Mouse (Mus musculus): Measurements from ENCODE around the gene Spag9. TPM values are rescaled to one million over a fixed set of nuclear protein-coding genes. Genes with fewer than 3 reads are reported as not detected.
"Not testable (repeated sequence)": the region's sequence is repeated elsewhere in the genome, so short reads cannot be mapped to it uniquely, and the experiment has no call there.

Spag9 gene
- polyA plus RNA-seq, 1 experiment, result 19.1 TPM

DNA sequence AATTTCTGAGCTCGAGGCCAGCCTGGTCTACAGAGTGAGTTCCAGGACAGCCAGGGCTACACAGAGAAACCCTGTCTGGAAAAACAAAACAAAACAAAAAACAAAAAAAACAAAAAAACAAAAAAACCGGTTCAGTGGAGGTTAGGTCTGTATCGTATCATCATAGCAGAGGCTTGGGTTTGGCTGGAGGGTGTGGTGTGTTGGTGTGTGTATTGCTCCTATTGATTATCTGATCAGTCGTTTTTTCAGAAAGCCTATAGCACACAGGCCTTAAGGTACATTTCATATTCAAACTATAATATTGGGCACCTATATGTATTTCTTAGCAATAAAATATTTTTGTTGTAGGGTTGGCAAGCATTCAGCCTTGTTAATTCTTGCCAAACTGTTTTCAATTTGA, 36.2 kb downstream of the Spag9 start:
- 86% methylated on average over 4 of the region's 4 CpGs for WGBS
- DNase-seq, result no peak
- H3K27ac ChIP-seq (ENCODE audit: insufficient read depth, low read depth, low read length), result no peak overlapping the region
- H3K4me3 ChIP-seq (ENCODE audit: insufficient read depth, low read depth, low read length), result no peak overlapping the region
- no peaks in the 10 kb centered on the region for H3K27me3 ChIP-seq (replicated peaks; ENCODE audit: control insufficient read depth, insufficient read depth, low read length)
- H3K36me3 ChIP-seq (ENCODE audit: control insufficient read depth, insufficient read depth, low read length), result no peaks in the 10 kb centered on the region
- TF ChIP-seq CTCF (conservative IDR thresholded peaks at IDR 0.05; ENCODE audit: insufficient read depth, insufficient read length, low read depth, low read length) (no peak), POLR2A (IDR thresholded peaks at IDR 0.05; ENCODE audit: low read depth, low read length) (no peak)
- H3K4me1 ChIP-seq (ENCODE audit: control insufficient read depth, insufficient read depth, low read length), result peaks cover 6% of the 10 kb centered on the region; the same call in 1 of the 2 replicates

DNA sequence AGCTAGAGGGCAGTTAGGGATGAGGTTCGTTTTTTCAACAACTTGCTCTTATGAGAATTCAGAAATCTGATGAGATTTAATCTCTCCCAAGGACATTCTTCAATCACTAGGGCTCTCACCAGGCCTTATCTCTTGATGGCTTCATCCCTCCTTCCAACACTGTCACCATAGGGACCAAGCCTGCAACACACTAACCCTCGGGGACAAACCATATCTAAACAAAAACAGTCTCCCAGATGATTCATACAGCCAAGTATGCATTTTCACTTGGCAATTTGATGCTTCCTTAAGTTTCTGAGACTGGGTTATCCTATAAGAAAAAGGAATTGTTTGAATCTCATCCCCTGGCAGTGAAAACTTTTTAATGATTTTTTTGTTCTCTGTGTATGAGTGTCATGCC, 37.1 kb downstream of the Spag9 start:
- WGBS, result 57% methylated on average over 2 of the region's 2 CpGs
- no peak for DNase-seq

GRCm38 (mm10) chr11:94035974-94036373, 40.1 kb downstream of the Spag9 start:
- 41% methylated on average over 2 of the region's 2 CpGs for WGBS
- Histone ChIP-seq H3K4me3 (ENCODE audit: insufficient read depth, low read depth, low read length) (no peak overlapping the region), H3K27ac (ENCODE audit: insufficient read depth, low read depth, low read length) (no peak overlapping the region), H3K4me1 (ENCODE audit: control insufficient read depth, insufficient read depth, low read length) (peaks cover 6% of the 10 kb centered on the region; the same call in 1 of the 2 replicates), H3K36me3 (ENCODE audit: control insufficient read depth, insufficient read depth, low read length) (no peaks in the 10 kb centered on the region), H3K27me3 (replicated peaks; ENCODE audit: control insufficient read depth, insufficient read depth, low read length) (no peaks in the 10 kb centered on the region)
- TF ChIP-seq CTCF (conservative IDR thresholded peaks at IDR 0.05; ENCODE audit: insufficient read depth, insufficient read length, low read depth, low read length) (no peak), POLR2A (IDR thresholded peaks at IDR 0.05; ENCODE audit: low read depth, low read length) (no peak)
- no peak for DNase-seq

More for the DNA sequence above, 37.1 kb downstream of the Spag9 start:
- TF ChIP-seq POLR2A (IDR thresholded peaks at IDR 0.05; ENCODE audit: low read depth, low read length) (no peak), CTCF (conservative IDR thresholded peaks at IDR 0.05; ENCODE audit: insufficient read depth, insufficient read length, low read depth, low read length) (no peak)
- Histone ChIP-seq H3K4me1 (ENCODE audit: control insufficient read depth, insufficient read depth, low read length) (peaks cover 6% of the 10 kb centered on the region; the same call in 1 of the 2 replicates), H3K27me3 (replicated peaks; ENCODE audit: control insufficient read depth, insufficient read depth, low read length) (no peaks in the 10 kb centered on the region), H3K27ac (ENCODE audit: insufficient read depth, low read depth, low read length) (no peak overlapping the region), H3K4me3 (ENCODE audit: insufficient read depth, low read depth, low read length) (no peak overlapping the region), H3K36me3 (ENCODE audit: control insufficient read depth, insufficient read depth, low read length) (no peaks in the 10 kb centered on the region)

GRCm38 (mm10) chr11:94041475-94041874, 45.6 kb downstream of the Spag9 start:
- Histone ChIP-seq H3K27ac (ENCODE audit: insufficient read depth, low read depth, low read length) (no peak overlapping the region), H3K4me3 (ENCODE audit: insufficient read depth, low read depth, low read length) (no peak overlapping the region), H3K36me3 (ENCODE audit: control insufficient read depth, insufficient read depth, low read length) (no peaks in the 10 kb centered on the region), H3K27me3 (replicated peaks; ENCODE audit: control insufficient read depth, insufficient read depth, low read length) (no peaks in the 10 kb centered on the region), H3K4me1 (ENCODE audit: control insufficient read depth, insufficient read depth, low read length) (0 out of 2 replicates have a peak, but pooled peaks cover 2% of the 10 kb centered on the region)
- 73% methylated on average over 1 of the region's 1 CpGs for WGBS
- no peak for TF ChIP-seq POLR2A (IDR thresholded peaks at IDR 0.05; ENCODE audit: low read depth, low read length)
- no peak for TF ChIP-seq CTCF (conservative IDR thresholded peaks at IDR 0.05; ENCODE audit: insufficient read depth, insufficient read length, low read depth, low read length)
- DNase-seq, result no peak

DNA sequence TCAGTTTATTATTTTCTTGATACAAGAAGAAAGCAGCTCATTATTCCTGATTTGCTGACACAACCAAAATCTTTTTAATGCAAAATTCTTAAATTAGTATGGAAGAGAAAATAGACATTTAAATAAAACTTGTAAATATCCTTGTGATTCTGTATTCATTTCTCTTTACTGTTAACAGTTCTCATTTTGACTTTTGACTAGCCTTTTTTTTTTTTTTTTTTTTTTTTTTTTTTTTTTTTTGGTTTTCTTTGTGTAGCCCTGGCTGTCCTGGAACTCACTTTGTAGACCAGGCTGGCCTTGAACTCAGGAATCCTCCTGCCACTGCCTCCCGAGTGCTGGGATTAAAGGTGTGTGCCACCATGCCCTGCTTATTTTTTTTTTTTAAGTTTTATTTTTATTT, 46.4 kb downstream of the Spag9 start:
- H3K27me3 ChIP-seq (replicated peaks; ENCODE audit: control insufficient read depth, insufficient read depth, low read length); H3K36me3 ChIP-seq (ENCODE audit: control insufficient read depth, insufficient read depth, low read length); DNase-seq; H3K27ac ChIP-seq (ENCODE audit: insufficient read depth, low read depth, low read length); H3K4me3 ChIP-seq (ENCODE audit: insufficient read depth, low read depth, low read length); H3K4me1 ChIP-seq (ENCODE audit: control insufficient read depth, insufficient read depth, low read length): not testable (repeated sequence)
- WGBS, result 81% methylated on average over 1 of the region's 1 CpGs

DNA sequence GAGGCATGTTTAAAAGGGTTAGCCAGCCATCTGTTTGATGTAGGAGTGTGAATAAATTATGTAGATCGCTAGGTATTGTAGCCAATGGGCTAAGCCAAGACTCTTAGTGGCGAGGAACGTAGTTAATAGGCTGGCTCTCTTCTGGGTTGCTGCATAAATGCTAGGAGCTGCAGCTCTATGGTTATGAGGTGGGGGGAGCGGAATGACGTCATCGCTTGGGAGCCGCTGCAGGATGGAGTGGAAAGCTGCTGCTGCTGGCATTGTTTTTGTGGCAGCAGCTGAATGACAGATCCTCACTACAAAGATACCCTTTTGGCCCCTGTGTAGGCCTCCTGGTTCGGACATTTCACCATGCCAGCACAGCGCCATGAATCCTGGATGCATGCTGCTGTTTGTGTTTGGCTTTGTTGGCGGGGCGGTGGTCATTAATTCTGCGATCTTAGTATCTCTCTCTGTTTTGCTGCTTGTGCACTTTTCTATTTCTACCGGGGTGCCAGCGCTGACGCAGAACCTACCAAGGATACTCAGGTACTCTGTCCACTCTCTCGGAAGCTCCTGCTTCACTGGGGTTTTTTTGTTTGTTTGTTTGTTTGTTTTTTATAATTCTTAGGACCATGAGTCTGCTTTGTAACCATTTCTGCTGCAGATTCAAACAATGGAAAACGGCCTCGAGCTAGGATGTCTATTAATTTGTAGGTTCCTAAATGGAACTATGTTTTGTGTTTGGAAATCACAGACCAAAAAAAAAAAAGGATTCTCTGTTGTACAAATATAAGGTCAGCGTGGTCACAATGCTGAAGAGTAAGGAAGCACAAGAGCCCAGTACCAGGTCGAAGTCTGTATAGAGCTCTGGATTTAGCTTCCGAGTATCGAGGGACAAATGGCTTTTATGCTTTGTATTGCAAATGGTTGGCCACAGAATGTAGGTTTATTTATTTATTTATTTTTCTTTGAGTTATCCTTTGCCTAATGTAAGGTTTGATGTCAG, 48.4 kb downstream of the Spag9 start:
- Histone ChIP-seq H3K36me3 (ENCODE audit: control insufficient read depth, insufficient read depth, low read length) (peaks cover 1% of the 10 kb centered on the region; the same call in 1 of the 2 replicates), H3K27me3 (replicated peaks; ENCODE audit: control insufficient read depth, insufficient read depth, low read length) (no peaks in the 10 kb centered on the region), H3K4me1 (ENCODE audit: control insufficient read depth, insufficient read depth, low read length) (0 out of 2 replicates have a peak, but pooled peaks cover 2% of the 10 kb centered on the region), H3K4me3 (ENCODE audit: insufficient read depth, low read depth, low read length) (peak overlapping the region; percentile 41), H3K27ac (ENCODE audit: insufficient read depth, low read depth, low read length) (no peak overlapping the region)
- DNase-seq, result peak; percentile 86
- no peak for TF ChIP-seq CTCF (conservative IDR thresholded peaks at IDR 0.05; ENCODE audit: insufficient read depth, insufficient read length, low read depth, low read length)
- TF ChIP-seq POLR2A (IDR thresholded peaks at IDR 0.05; ENCODE audit: low read depth, low read length), result no peak
- 16% methylated on average over 22 of the region's 22 CpGs for WGBS

GRCm38 (mm10) chr11:94045016-94045415, 49.1 kb downstream of the Spag9 start:
- Histone ChIP-seq H3K4me3 (ENCODE audit: insufficient read depth, low read depth, low read length) (no peak overlapping the region), H3K36me3 (ENCODE audit: control insufficient read depth, insufficient read depth, low read length) (peaks cover 4% of the 10 kb centered on the region), H3K27ac (ENCODE audit: insufficient read depth, low read depth, low read length) (no peak overlapping the region), H3K27me3 (replicated peaks; ENCODE audit: control insufficient read depth, insufficient read depth, low read length) (no peaks in the 10 kb centered on the region), H3K4me1 (ENCODE audit: control insufficient read depth, insufficient read depth, low read length) (0 out of 2 replicates have a peak, but pooled peaks cover 2% of the 10 kb centered on the region)
- no peak for DNase-seq
- no peak for TF ChIP-seq POLR2A (IDR thresholded peaks at IDR 0.05; ENCODE audit: low read depth, low read length)
- TF ChIP-seq CTCF (conservative IDR thresholded peaks at IDR 0.05; ENCODE audit: insufficient read depth, insufficient read length, low read depth, low read length), result no peak
- 39% methylated on average over 4 of the region's 4 CpGs for WGBS

Data from kidney, adult 2 months (tissue).